Mouse (Mus musculus): Measurements from ENCODE around the gene Pcnx. TPM values are rescaled to one million over a fixed set of nuclear protein-coding genes. Genes with fewer than 3 reads are reported as not detected.

Pcnx gene
- polyA plus RNA-seq, 1 experiment from 2014 or later: 8.6 TPM

GRCm38 (mm10) chr12:81844981-81845380 lies 14.8 kb upstream of the Pcnx start:
- no peak overlapping the region for H3K9ac ChIP-seq (ENCODE audit: low read depth, low read length)
- WGBS: 8% methylated on average over 14 of the region's 14 CpGs
- no peak overlapping the region for H3K27ac ChIP-seq (ENCODE audit: low read depth, low read length)
- no peaks in the 10 kb centered on the region for H3K9me3 ChIP-seq (ENCODE audit: control insufficient read depth, low read length)
- no peaks in the 10 kb centered on the region for H3K36me3 ChIP-seq (ENCODE audit: control insufficient read depth, insufficient read depth, low read length)
- peak; percentile 75 for ATAC-seq
- peak overlapping the region; percentile 40 for H3K4me2 ChIP-seq (ENCODE audit: low read length)
- peaks cover 8% of the 10 kb centered on the region for H3K4me1 ChIP-seq (ENCODE audit: control insufficient read depth, insufficient read depth, low read depth, low read length)
- H3K27me3 ChIP-seq (replicated peaks; ENCODE audit: control insufficient read depth, insufficient read depth, low read length): no peaks in the 10 kb centered on the region
- H3K4me3 ChIP-seq (ENCODE audit: low read length): peak overlapping the region; percentile 7; the same call in 1 of the 2 replicates

- no peak overlapping the region for H3K4me2 ChIP-seq (ENCODE audit: low read length)
- WGBS: 64% methylated on average over 8 of the region's 8 CpGs
- H3K27me3 ChIP-seq (replicated peaks; ENCODE audit: control insufficient read depth, insufficient read depth, low read length): no peaks in the 10 kb centered on the region
- H3K9me3 ChIP-seq (ENCODE audit: control insufficient read depth, low read length): no peaks in the 10 kb centered on the region
- no peak overlapping the region for H3K4me3 ChIP-seq (ENCODE audit: low read length)
- no peak overlapping the region for H3K27ac ChIP-seq (ENCODE audit: low read depth, low read length)
- H3K9ac ChIP-seq (ENCODE audit: low read depth, low read length): no peak overlapping the region
- no peak for ATAC-seq
- peaks cover 6% of the 10 kb centered on the region for H3K4me1 ChIP-seq (ENCODE audit: control insufficient read depth, insufficient read depth, low read depth, low read length)
- H3K36me3 ChIP-seq (ENCODE audit: control insufficient read depth, insufficient read depth, low read length): no peaks in the 10 kb centered on the region
These were observed 10.2 kb upstream of the Pcnx start for GRCm38 (mm10) chr12:81849629-81850028.

GRCm38 (mm10) chr12:81852551-81852950 lies 7.3 kb upstream of the Pcnx start:
- ATAC-seq: no peak
- Histone ChIP-seq H3K4me3 (ENCODE audit: low read length) (no peak overlapping the region), H3K27me3 (replicated peaks; ENCODE audit: control insufficient read depth, insufficient read depth, low read length) (no peaks in the 10 kb centered on the region), H3K27ac (ENCODE audit: low read depth, low read length) (no peak overlapping the region), H3K9ac (ENCODE audit: low read depth, low read length) (no peak overlapping the region), H3K9me3 (ENCODE audit: control insufficient read depth, low read length) (no peaks in the 10 kb centered on the region), H3K36me3 (ENCODE audit: control insufficient read depth, insufficient read depth, low read length) (no peaks in the 10 kb centered on the region), H3K4me2 (ENCODE audit: low read length) (no peak overlapping the region), H3K4me1 (ENCODE audit: control insufficient read depth, insufficient read depth, low read depth, low read length) (no peaks in the 10 kb centered on the region)
- WGBS: 83% methylated on average over 2 of the region's 2 CpGs

GRCm38 (mm10) chr12:81852977-81853376 lies 6.8 kb upstream of the Pcnx start:
- Histone ChIP-seq H3K36me3 (ENCODE audit: control insufficient read depth, insufficient read depth, low read length) (no peaks in the 10 kb centered on the region), H3K4me3 (ENCODE audit: low read length) (no peak overlapping the region), H3K4me2 (ENCODE audit: low read length) (no peak overlapping the region), H3K9me3 (ENCODE audit: control insufficient read depth, low read length) (no peaks in the 10 kb centered on the region), H3K27me3 (replicated peaks; ENCODE audit: control insufficient read depth, insufficient read depth, low read length) (no peaks in the 10 kb centered on the region), H3K4me1 (ENCODE audit: control insufficient read depth, insufficient read depth, low read depth, low read length) (peaks cover 2% of the 10 kb centered on the region; the same call in 1 of the 2 replicates), H3K27ac (ENCODE audit: low read depth, low read length) (no peak overlapping the region), H3K9ac (ENCODE audit: low read depth, low read length) (no peak overlapping the region)
- WGBS: 75% methylated on average over 14 of the region's 14 CpGs
- no peak for ATAC-seq

GRCm38 (mm10) chr12:81853543-81853942 lies 6.3 kb upstream of the Pcnx start:
- H3K27me3 ChIP-seq (replicated peaks; ENCODE audit: control insufficient read depth, insufficient read depth, low read length): no peaks in the 10 kb centered on the region
- H3K4me2 ChIP-seq (ENCODE audit: low read length): no peak overlapping the region
- H3K36me3 ChIP-seq (ENCODE audit: control insufficient read depth, insufficient read depth, low read length): no peaks in the 10 kb centered on the region
- ATAC-seq: no peak
- H3K9me3 ChIP-seq (ENCODE audit: control insufficient read depth, low read length): no peaks in the 10 kb centered on the region
- WGBS: 89% methylated on average over 9 of the region's 9 CpGs
- H3K27ac ChIP-seq (ENCODE audit: low read depth, low read length): no peak overlapping the region
- peaks cover 4% of the 10 kb centered on the region; the same call in 1 of the 2 replicates for H3K4me1 ChIP-seq (ENCODE audit: control insufficient read depth, insufficient read depth, low read depth, low read length)
- H3K4me3 ChIP-seq (ENCODE audit: low read length): no peak overlapping the region
- no peak overlapping the region for H3K9ac ChIP-seq (ENCODE audit: low read depth, low read length)

GRCm38 (mm10) chr12:81855031-81855430 lies 4.8 kb upstream of the Pcnx start:
- Histone ChIP-seq H3K36me3 (ENCODE audit: control insufficient read depth, insufficient read depth, low read length) (no peaks in the 10 kb centered on the region), H3K4me2 (ENCODE audit: low read length) (no peak overlapping the region), H3K4me3 (ENCODE audit: low read length) (no peak overlapping the region), H3K9me3 (ENCODE audit: control insufficient read depth, low read length) (no peaks in the 10 kb centered on the region), H3K27ac (ENCODE audit: low read depth, low read length) (no peak overlapping the region), H3K27me3 (replicated peaks; ENCODE audit: control insufficient read depth, insufficient read depth, low read length) (no peaks in the 10 kb centered on the region), H3K4me1 (ENCODE audit: control insufficient read depth, insufficient read depth, low read depth, low read length) (peaks cover 7% of the 10 kb centered on the region; the same call in 1 of the 2 replicates), H3K9ac (ENCODE audit: low read depth, low read length) (no peak overlapping the region)
- WGBS: 84% methylated on average over 8 of the region's 8 CpGs
- no peak for ATAC-seq

GRCm38 (mm10) chr12:81856696-81857095 lies 3.1 kb upstream of the Pcnx start:
- no peaks in the 10 kb centered on the region for H3K36me3 ChIP-seq (ENCODE audit: control insufficient read depth, insufficient read depth, low read length)
- no peak overlapping the region for H3K4me2 ChIP-seq (ENCODE audit: low read length)
- no peak overlapping the region for H3K27ac ChIP-seq (ENCODE audit: low read depth, low read length)
- H3K27me3 ChIP-seq (replicated peaks; ENCODE audit: control insufficient read depth, insufficient read depth, low read length): no peaks in the 10 kb centered on the region
- no peak overlapping the region for H3K9ac ChIP-seq (ENCODE audit: low read depth, low read length)
- H3K4me3 ChIP-seq (ENCODE audit: low read length): no peak overlapping the region
- 60% methylated on average over 4 of the region's 4 CpGs for whole genome bisulfite sequencing
- H3K4me1 ChIP-seq (ENCODE audit: control insufficient read depth, insufficient read depth, low read depth, low read length): peaks cover 8% of the 10 kb centered on the region
- H3K9me3 ChIP-seq (ENCODE audit: control insufficient read depth, low read length): no peaks in the 10 kb centered on the region
- ATAC-seq: no peak

GRCm38 (mm10) chr12:81857251-81857650 lies 2.6 kb upstream of the Pcnx start:
- Histone ChIP-seq H3K4me1 (ENCODE audit: control insufficient read depth, insufficient read depth, low read depth, low read length) (peaks cover 14% of the 10 kb centered on the region), H3K27me3 (replicated peaks; ENCODE audit: control insufficient read depth, insufficient read depth, low read length) (no peaks in the 10 kb centered on the region), H3K4me2 (ENCODE audit: low read length) (no peak overlapping the region), H3K36me3 (ENCODE audit: control insufficient read depth, insufficient read depth, low read length) (no peaks in the 10 kb centered on the region), H3K9me3 (ENCODE audit: control insufficient read depth, low read length) (no peaks in the 10 kb centered on the region), H3K27ac (ENCODE audit: low read depth, low read length) (no peak overlapping the region), H3K4me3 (ENCODE audit: low read length) (no peak overlapping the region), H3K9ac (ENCODE audit: low read depth, low read length) (no peak overlapping the region)
- WGBS: 35% methylated on average over 4 of the region's 4 CpGs
- no peak for ATAC-seq

GRCm38 (mm10) chr12:81857978-81858569 lies 1.7 kb upstream of the Pcnx start:
- 49% methylated on average over 8 of the region's 8 CpGs for WGBS
- no peak overlapping the region for H3K4me3 ChIP-seq (ENCODE audit: low read length)
- H3K27ac ChIP-seq (ENCODE audit: low read depth, low read length): no peak overlapping the region
- no peak overlapping the region for H3K4me2 ChIP-seq (ENCODE audit: low read length)
- H3K9ac ChIP-seq (ENCODE audit: low read depth, low read length): no peak overlapping the region
- H3K4me1 ChIP-seq (ENCODE audit: control insufficient read depth, insufficient read depth, low read depth, low read length): peaks cover 22% of the 10 kb centered on the region
- H3K9me3 ChIP-seq (ENCODE audit: control insufficient read depth, low read length): no peaks in the 10 kb centered on the region
- no peaks in the 10 kb centered on the region for H3K27me3 ChIP-seq (replicated peaks; ENCODE audit: control insufficient read depth, insufficient read depth, low read length)
- no peaks in the 10 kb centered on the region for H3K36me3 ChIP-seq (ENCODE audit: control insufficient read depth, insufficient read depth, low read length)
- no peak for ATAC-seq

All from hindbrain, embryonic 16.5 days (tissue).